Mouse (Mus musculus) midbrain, embryonic 16.5 days (tissue): ENCODE data around the gene Snap23. TPM values are rescaled to one million over a fixed set of nuclear protein-coding genes. Genes with fewer than 3 reads are reported as not detected.

ENCODE experiments used
- ATAC-seq: fragments of 200-750 bp; cut with Nextera tagmentation; 2 replicates; pipeline ENCODE4 v1.8.0; 2017; ENCODE audit warnings: moderate TSS enrichment
- H3K27ac ChIP-seq: fragments of 300-500 bp; sonication (generic); 2 replicates; pipeline ENCODE4 v1.5.1; 2014; ENCODE audit warnings: mild to moderate bottlenecking, low read length, mixed read lengths
- H3K27me3 ChIP-seq: fragments of 300-500 bp; sonication (generic); 2 replicates; pipeline ENCODE4 v1.6.1; 2014; ENCODE audit warnings: low read depth, low read length, mixed read lengths; ENCODE audit not compliant: control insufficient read depth, insufficient read depth
- H3K36me3 ChIP-seq: fragments of 300-500 bp; sonication (generic); 2 replicates; pipeline ENCODE4 v1.6.1; 2014; ENCODE audit warnings: mild to moderate bottlenecking, low read length, moderate library complexity, mixed read lengths; ENCODE audit not compliant: control insufficient read depth, insufficient read depth
- H3K4me1 ChIP-seq: fragments of 300-500 bp; sonication (generic); 2 replicates; pipeline ENCODE4 v1.6.1; 2014; ENCODE audit warnings: mild to moderate bottlenecking, low read length, mixed read lengths; ENCODE audit not compliant: control insufficient read depth, insufficient read depth
- H3K4me2 ChIP-seq: fragments of 300-500 bp; sonication (generic); 2 replicates; pipeline ENCODE4 v1.6.1; 2014; ENCODE audit warnings: mild to moderate bottlenecking, low read length, mixed read lengths
- H3K4me3 ChIP-seq: fragments of 300-500 bp; sonication (generic); 2 replicates; pipeline ENCODE4 v1.5.1; 2014; ENCODE audit warnings: low read depth, mild to moderate bottlenecking, low read length, moderate library complexity, mixed read lengths
- H3K9ac ChIP-seq: fragments of 300-500 bp; sonication (generic); 2 replicates; pipeline ENCODE4 v1.6.1; 2014; ENCODE audit warnings: low read depth, low read length, mixed read lengths
- H3K9me3 ChIP-seq: fragments of 300-500 bp; sonication (generic); replicated peaks from 2 replicates; pipeline ENCODE4 v1.6.1; 2014; ENCODE audit warnings: mild to moderate bottlenecking, low read length, mixed read lengths; ENCODE audit not compliant: control insufficient read depth, poor library complexity, severe bottlenecking
- WGBS: fragments of 180-500 bp; shearing (Covaris S2); extraction: QIAGEN DNeasy Blood & Tissue Kit; methylation state at CpG from one replicate; pipeline ENCODE4 v1.1.7; 2014; 5-methylcytosine and 5-hydroxymethylcytosine counted together
- polyA plus RNA-seq: library from polyadenylated mRNA; unstranded; fragments of >200 nt; fragmentation: Nextera tagmentation; extraction: Ambion mirVana; gene quantifications from 2 replicates; pipeline ENCODE4 v1.2.1, GENCODE M21; 2015

Gene Snap23
- polyA plus RNA-seq, 1 experiment from 2014 or later = 15.0 TPM

DNA sequence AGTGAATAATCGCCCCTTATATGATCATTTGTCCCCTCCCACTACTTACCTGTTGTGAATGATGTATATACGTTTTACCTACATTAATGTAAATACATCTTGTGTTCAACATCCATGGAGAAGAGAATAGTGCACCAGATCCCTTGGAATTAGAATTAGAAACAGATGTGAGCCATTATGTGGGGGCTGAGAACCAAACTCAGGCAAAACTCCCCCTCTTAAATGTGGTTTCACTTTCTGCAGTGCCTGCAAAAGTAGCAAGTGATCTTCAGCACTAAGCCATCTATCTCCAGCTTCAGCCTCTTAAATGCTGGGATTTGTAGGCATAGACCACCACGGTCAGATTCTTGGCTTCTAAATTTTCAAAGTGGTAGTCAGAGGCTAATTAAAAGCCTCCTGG, 7.7 kb downstream of the Snap23 start:
- no peak for ATAC-seq
- no peak overlapping the region for H3K27ac ChIP-seq
- H3K9ac ChIP-seq = no peak overlapping the region
- no peaks in the 10 kb centered on the region for H3K4me1 ChIP-seq
- H3K27me3 ChIP-seq = no peaks in the 10 kb centered on the region
- H3K9me3 ChIP-seq = no peaks in the 10 kb centered on the region
- H3K4me2 ChIP-seq = no peak overlapping the region
- WGBS = 95% methylated on average over 3 of the region's 3 CpGs
- no peaks in the 10 kb centered on the region for H3K36me3 ChIP-seq
- H3K4me3 ChIP-seq = no peak overlapping the region

DNA sequence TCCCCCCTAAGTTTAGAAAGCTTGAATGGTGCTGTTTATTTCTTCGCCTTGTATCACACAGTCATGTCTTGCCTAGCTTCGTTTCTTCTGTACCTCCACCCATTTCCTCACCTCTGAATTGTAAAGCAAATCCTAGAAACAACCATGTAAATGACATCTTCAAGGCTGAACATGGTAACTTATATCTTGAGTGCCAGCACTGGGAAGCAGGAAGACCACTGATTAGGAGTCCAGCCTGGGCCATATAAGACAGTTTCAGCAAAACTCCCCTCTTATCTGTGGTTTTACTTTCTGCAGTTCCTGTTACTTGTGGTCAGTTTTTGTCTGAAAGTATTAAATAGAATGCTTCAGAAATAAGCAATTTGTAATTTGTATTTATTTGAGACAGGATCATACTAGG, 8.5 kb downstream of the Snap23 start:
- WGBS = 94% methylated on average over 2 of the region's 2 CpGs

GRCm38 (mm10) chr2:120577799-120578198, 10.3 kb downstream of the Snap23 start:
- Histone ChIP-seq H3K27me3 (no peaks in the 10 kb centered on the region), H3K27ac (no peak overlapping the region), H3K4me3 (no peak overlapping the region), H3K4me1 (no peaks in the 10 kb centered on the region), H3K9ac (no peak overlapping the region), H3K9me3 (no peaks in the 10 kb centered on the region), H3K4me2 (no peak overlapping the region), H3K36me3 (no peaks in the 10 kb centered on the region)
- no peak for ATAC-seq
- WGBS = 88% methylated on average over 4 of the region's 4 CpGs

More for the DNA sequence above, 8.5 kb downstream of the Snap23 start:
- ATAC-seq = no peak
- Histone ChIP-seq H3K9ac (no peak overlapping the region), H3K4me1 (no peaks in the 10 kb centered on the region), H3K27ac (no peak overlapping the region), H3K36me3 (no peaks in the 10 kb centered on the region), H3K9me3 (no peaks in the 10 kb centered on the region), H3K4me3 (no peak overlapping the region), H3K27me3 (no peaks in the 10 kb centered on the region), H3K4me2 (no peak overlapping the region)

GRCm38 (mm10) chr2:120578286-120578685, 10.8 kb downstream of the Snap23 start:
- H3K36me3 ChIP-seq = no peaks in the 10 kb centered on the region
- no peak overlapping the region for H3K4me3 ChIP-seq
- no peak for ATAC-seq
- no peak overlapping the region for H3K9ac ChIP-seq
- H3K9me3 ChIP-seq = no peaks in the 10 kb centered on the region
- H3K27ac ChIP-seq = no peak overlapping the region
- H3K4me2 ChIP-seq = no peak overlapping the region
- WGBS = 87% methylated on average over 5 of the region's 5 CpGs
- H3K4me1 ChIP-seq = no peaks in the 10 kb centered on the region
- no peaks in the 10 kb centered on the region for H3K27me3 ChIP-seq

DNA sequence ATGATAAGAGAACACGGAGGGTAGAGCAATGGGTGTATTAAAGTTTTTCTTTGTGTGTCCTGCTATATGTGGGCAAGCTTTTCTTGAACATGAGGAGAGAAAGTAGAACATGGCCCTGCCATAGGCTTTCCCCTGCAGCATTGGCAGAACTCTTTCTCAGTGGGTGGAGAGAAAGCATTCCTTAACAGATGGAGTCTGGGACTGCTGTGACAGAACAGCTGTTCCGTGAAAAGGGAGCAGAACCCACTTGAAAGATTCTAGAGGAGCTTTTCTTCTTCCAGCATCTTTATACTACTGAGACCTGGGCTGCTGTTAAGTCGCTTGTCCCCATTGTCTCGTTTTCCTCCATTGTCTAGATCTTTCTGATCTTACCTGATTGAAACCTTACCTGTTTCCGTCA, 22.3 kb downstream of the Snap23 start:
- Histone ChIP-seq H3K9me3 (no peaks in the 10 kb centered on the region), H3K9ac (no peak overlapping the region), H3K4me2 (no peak overlapping the region), H3K27ac (no peak overlapping the region), H3K4me3 (no peak overlapping the region), H3K27me3 (no peaks in the 10 kb centered on the region), H3K36me3 (peaks cover 11% of the 10 kb centered on the region), H3K4me1 (no peaks in the 10 kb centered on the region)
- ATAC-seq = no peak
- WGBS = 85% methylated on average over 5 of the region's 5 CpGs

- no peaks in the 10 kb centered on the region for H3K9me3 ChIP-seq
- ATAC-seq = no peak
- H3K27ac ChIP-seq = no peak overlapping the region
- no peaks in the 10 kb centered on the region for H3K4me1 ChIP-seq
- no peaks in the 10 kb centered on the region for H3K27me3 ChIP-seq
- H3K36me3 ChIP-seq = peaks cover 19% of the 10 kb centered on the region
- H3K4me2 ChIP-seq = no peak overlapping the region
- H3K4me3 ChIP-seq = no peak overlapping the region
- no peak overlapping the region for H3K9ac ChIP-seq
- 100% methylated on average over 1 of the region's 1 CpGs for WGBS
These were observed 24.8 kb downstream of the Snap23 start for GRCm38 (mm10) chr2:120592227-120592626.

- no peak overlapping the region for H3K4me2 ChIP-seq
- no peaks in the 10 kb centered on the region for H3K4me1 ChIP-seq
- 97% methylated on average over 2 of the region's 2 CpGs for whole genome bisulfite sequencing
- no peak for ATAC-seq
- H3K27me3 ChIP-seq = no peaks in the 10 kb centered on the region
- peaks cover 39% of the 10 kb centered on the region for H3K36me3 ChIP-seq
- H3K9me3 ChIP-seq = no peaks in the 10 kb centered on the region
- no peak overlapping the region for H3K27ac ChIP-seq
- H3K4me3 ChIP-seq = no peak overlapping the region
- no peak overlapping the region for H3K9ac ChIP-seq
These were observed 30.3 kb downstream of the Snap23 start for GRCm38 (mm10) chr2:120597734-120598133.

DNA sequence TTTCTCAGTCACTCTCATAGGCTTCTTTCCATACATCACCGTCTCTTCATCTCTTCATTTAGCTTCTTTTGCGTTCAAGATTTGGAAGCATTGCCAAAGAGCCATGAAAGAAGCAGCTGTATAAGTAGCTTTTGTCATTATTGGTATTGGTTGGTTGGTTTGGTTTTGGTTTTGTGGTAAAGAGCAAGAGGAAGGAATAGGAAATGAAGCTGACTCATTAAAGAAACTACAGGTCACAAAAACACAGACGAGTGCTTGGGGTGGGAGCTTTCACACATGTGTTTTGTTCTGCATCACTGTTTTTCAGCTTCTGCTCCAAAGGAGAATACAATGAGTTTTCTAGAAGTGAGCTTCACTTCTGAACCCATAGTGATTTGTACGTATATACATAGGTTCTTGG, 32.0 kb downstream of the Snap23 start:
- Histone ChIP-seq H3K4me1 (no peaks in the 10 kb centered on the region), H3K27me3 (no peaks in the 10 kb centered on the region), H3K4me2 (no peak overlapping the region), H3K27ac (no peak overlapping the region), H3K36me3 (peaks cover 35% of the 10 kb centered on the region), H3K9ac (no peak overlapping the region), H3K9me3 (no peaks in the 10 kb centered on the region), H3K4me3 (no peak overlapping the region)
- 92% methylated on average over 4 of the region's 4 CpGs for WGBS
- ATAC-seq = no peak

DNA sequence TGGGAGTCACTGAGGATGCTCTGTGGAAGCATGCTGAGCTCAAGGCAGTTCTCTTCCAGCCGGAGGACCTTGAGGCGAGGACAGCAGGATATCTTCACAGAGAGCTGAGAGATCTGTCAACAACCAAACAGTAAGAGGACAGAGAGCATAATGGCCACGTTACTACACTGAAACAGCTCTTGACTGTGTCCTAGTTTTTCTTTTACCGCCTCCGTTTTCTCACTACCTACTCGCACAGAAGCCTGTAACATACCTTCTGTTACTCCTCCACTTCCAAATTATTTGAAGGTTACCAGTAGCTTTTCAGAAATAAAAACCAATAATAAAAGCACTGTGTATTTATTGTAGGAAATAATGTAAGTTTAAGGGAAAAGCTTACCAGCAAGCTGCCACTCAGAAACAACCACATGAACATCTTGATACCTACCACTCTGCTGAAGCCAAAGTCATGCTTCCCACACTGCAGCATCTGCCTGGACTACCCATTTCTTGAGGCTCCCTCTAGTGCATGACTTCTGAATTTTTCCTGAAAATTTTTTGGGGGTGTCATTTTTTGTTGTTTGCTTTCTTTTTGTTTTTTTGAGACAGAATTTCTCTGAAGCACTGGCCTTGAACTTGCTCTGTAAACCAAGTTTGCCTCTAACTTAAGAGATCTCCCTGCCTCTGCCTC, 38.7 kb downstream of the Snap23 start:
- Histone ChIP-seq H3K4me1 (peaks cover 24% of the 10 kb centered on the region), H3K9ac (no peak overlapping the region), H3K4me3 (no peak overlapping the region), H3K36me3 (no peaks in the 10 kb centered on the region), H3K27ac (no peak overlapping the region), H3K4me2 (no peak overlapping the region), H3K9me3 (no peaks in the 10 kb centered on the region), H3K27me3 (no peaks in the 10 kb centered on the region)
- ATAC-seq = no peak
- WGBS = 89% methylated on average over 6 of the region's 6 CpGs
